Mouse (Mus musculus) stomach, embryonic 15.5 days (tissue): ENCODE measurements around the gene Cngb1. TPM values are rescaled to one million over a fixed set of nuclear protein-coding genes. Genes with fewer than 3 reads are reported as not detected.

ENCODE experiments used
- ATAC-seq: fragments of 200-750 bp; cut with Nextera tagmentation; 2 replicates; pipeline ENCODE4 v1.8.0; 2017; ENCODE audit warnings: low read depth, moderate number of reproducible peaks, moderate TSS enrichment; ENCODE audit not compliant: insufficient read depth, low FRiP score
- H3K27ac ChIP-seq: fragments of 300-500 bp; sonication (generic); 2 replicates; pipeline ENCODE4 v1.5.1; 2015; ENCODE audit warnings: mild to moderate bottlenecking, inconsistent platforms
- H3K27me3 ChIP-seq: fragments of 300-500 bp; sonication (generic); replicated peaks from 2 replicates; pipeline ENCODE4 v1.6.1; 2015; ENCODE audit warnings: inconsistent platforms
- H3K36me3 ChIP-seq: fragments of 300-500 bp; sonication (generic); 2 replicates; pipeline ENCODE4 v1.6.1; 2015; ENCODE audit warnings: inconsistent platforms
- H3K4me1 ChIP-seq: fragments of 300-500 bp; sonication (generic); 2 replicates; pipeline ENCODE4 v1.6.1; 2015; ENCODE audit warnings: inconsistent platforms
- H3K4me2 ChIP-seq: fragments of 300-500 bp; sonication (generic); 2 replicates; pipeline ENCODE4 v1.6.1; 2015; ENCODE audit warnings: mild to moderate bottlenecking, inconsistent platforms
- H3K4me3 ChIP-seq: fragments of 300-500 bp; sonication (generic); replicated peaks from 2 replicates; pipeline ENCODE4 v1.5.1; 2015; ENCODE audit warnings: inconsistent platforms
- H3K9ac ChIP-seq: fragments of 300-500 bp; sonication (generic); 2 replicates; pipeline ENCODE4 v1.6.1; 2015; ENCODE audit warnings: inconsistent platforms
- H3K9me3 ChIP-seq: fragments of 300-500 bp; sonication (generic); 2 replicates; pipeline ENCODE4 v1.6.1; 2016; ENCODE audit warnings: inconsistent platforms
- WGBS: fragments of 180-500 bp; shearing (Covaris S2); methylation state at CpG from one replicate; pipeline ENCODE4 v1.1.7; 2015; 5-methylcytosine and 5-hydroxymethylcytosine counted together
- polyA plus RNA-seq: library from polyadenylated mRNA; unstranded; fragments of >200 nt; fragmentation: Nextera tagmentation; extraction: Ambion mirVana; gene quantifications from 2 replicates; pipeline ENCODE4 v1.2.1, GENCODE M21; 2015

The Cngb1 gene
- polyA plus RNA-seq, result 0.59 and 1.1 TPM in 2 replicates

DNA sequence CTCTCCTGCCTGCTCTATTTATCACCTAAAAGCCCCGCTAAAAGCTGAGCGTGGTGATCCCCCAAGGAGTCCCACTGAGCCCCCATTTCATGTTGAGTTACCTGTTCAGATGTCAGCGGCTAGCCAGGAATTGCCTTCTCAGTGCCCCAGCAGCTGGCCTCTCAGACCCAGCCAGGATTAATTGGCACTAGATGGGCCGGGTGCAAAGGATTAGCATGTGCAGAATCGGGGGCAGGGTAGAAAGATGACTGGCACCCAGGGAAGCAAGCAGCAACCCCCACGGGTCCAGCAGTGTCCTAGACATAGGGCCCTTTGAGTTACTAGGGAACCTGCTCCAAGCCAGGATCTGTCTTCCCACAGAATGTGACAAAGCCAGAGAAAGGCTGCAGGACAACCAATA is at the start of gene Cngb1:
Gene Cngb1, minus strand, starts transcription at position 155 of the 400 bp plus-strand sequence.
- no peak within 1 kb of the TSS for H3K9ac ChIP-seq
- no peak within 1 kb of the TSS for H3K4me2 ChIP-seq
- H3K27ac ChIP-seq, result 0 out of 2 replicates have a peak within 1 kb of the TSS, but pooled peaks have one; percentile 11
- 40% methylated on average over 6 of the region's 6 CpGs for WGBS
- no peaks in the 10 kb centered on the region for H3K36me3 ChIP-seq
- ATAC-seq, result no peak
- no peak within 1 kb of the TSS for H3K4me3 ChIP-seq
- H3K4me1 ChIP-seq, result no peaks in the 10 kb centered on the region
- H3K9me3 ChIP-seq, result no peaks in the 10 kb centered on the region
- H3K27me3 ChIP-seq, result no peaks in the 10 kb centered on the region

GRCm38 (mm10) chr8:95354606-95355005 is 48.2 kb upstream of the Cngb1 start:
- no peak for ATAC-seq
- Histone ChIP-seq H3K27me3 (no peaks in the 10 kb centered on the region), H3K4me2 (peak overlapping the region; percentile 88), H3K4me1 (peaks cover 32% of the 10 kb centered on the region), H3K9ac (no peak overlapping the region), H3K9me3 (no peaks in the 10 kb centered on the region), H3K4me3 (no peak overlapping the region; the same call in 1 of the 2 replicates), H3K27ac (no peak overlapping the region), H3K36me3 (no peaks in the 10 kb centered on the region)
- 91% methylated on average over 2 of the region's 2 CpGs for WGBS

DNA sequence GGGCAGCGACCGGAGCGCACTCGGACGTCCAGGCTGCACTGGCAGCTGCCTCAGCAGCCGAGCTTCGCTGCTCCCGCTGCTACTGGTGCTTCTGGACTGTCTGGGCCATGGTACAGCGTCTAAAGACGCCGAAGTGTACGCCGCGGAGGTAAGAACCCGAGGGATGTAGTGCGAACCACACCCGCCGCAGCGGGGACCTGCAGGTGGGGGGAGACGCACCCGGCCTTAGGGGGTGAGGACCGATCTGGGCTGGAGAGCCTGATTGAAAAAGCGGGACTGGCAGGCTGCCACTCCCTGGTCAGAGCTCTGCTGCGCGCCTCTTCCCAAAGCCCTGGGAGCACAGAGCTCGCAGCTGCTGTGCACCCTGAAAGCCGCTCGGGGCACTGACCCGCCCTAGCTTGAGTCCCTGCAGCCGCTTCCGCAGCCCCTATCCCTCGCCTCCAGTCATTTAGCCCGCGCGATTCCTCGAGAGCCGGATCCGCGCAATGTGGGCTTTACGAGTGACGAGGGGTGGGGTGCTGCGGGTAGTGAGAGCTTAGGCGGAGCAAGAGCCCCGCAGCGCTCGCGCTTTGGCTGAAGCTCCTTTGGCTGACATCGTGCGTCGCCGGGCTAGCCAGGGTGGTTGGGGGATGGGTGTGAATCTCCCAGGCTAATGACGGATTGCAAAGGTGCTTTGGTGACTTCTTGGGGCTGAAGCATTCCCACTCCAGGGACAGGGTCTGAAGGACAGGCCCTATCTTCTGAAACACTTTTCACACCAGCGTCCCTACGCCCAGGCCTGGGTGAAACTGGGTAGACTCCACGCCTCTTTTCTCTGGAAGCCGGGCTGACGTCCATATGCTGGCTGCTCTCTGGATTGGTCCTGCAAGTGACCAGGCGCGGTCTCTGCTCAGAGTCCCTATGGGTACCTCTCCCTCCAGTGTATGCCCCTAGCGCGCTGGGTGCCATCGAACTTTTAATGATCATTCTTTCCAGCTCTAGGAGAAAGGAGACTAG is 46.8 kb upstream of the Cngb1 start:
- ATAC-seq, result peak; percentile 36
- no peaks in the 10 kb centered on the region for H3K9me3 ChIP-seq
- peak overlapping the region; percentile 77 for H3K4me3 ChIP-seq
- H3K27me3 ChIP-seq, result no peaks in the 10 kb centered on the region
- peaks cover 34% of the 10 kb centered on the region for H3K4me1 ChIP-seq
- H3K4me2 ChIP-seq, result peak overlapping the region; percentile 88
- H3K36me3 ChIP-seq, result no peaks in the 10 kb centered on the region
- H3K9ac ChIP-seq, result peak overlapping the region; percentile 81
- 4% methylated on average over 62 of the region's 62 CpGs for WGBS
- peak overlapping the region; percentile 86 for H3K27ac ChIP-seq

DNA sequence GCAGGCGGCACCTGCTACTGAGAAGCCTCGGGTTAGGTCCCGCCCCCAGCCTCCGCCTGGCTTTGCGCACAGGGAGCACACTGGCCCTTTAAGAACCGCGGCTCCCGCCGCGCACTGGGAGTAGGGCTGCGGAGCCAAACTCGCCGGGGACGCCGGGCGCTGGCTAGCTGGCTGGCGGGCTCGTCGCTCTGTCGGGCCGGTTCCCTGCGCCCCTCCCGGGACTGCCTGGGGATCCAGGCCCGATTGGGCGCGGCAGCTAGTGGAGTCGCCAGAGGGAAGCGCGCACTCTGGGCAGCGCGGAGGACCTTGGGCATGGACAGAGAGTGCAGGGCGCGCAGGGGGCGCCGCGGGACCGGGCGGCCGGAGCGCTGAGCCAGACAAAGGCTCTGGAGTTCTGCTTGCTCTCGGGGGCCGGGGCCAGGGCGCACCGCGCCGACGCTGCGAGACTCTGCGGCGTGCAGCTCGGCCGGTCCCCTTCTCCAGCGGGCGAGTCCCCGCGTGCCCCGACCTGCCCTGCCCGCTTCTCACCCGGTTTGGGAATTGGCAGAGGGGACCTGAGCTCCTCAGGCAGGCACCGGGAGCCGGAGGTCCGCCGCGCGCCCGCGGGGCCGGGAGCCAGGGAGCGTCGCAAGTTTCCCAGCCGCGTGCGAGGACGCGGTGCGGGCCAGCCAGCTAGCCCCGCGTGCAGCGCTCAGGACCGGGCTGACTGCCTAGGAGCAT is 45.9 kb upstream of the Cngb1 start, which contains the start of gene Mmp15:
Gene Mmp15, plus strand, starts transcription at position 118 of the 720 bp plus-strand sequence.
- H3K4me1 ChIP-seq, result peaks cover 34% of the 10 kb centered on the region

GRCm38 (mm10) chr8:95351461-95351860 is 45.1 kb upstream of the Cngb1 start:
- H3K4me3 ChIP-seq, result peak overlapping the region; percentile 77
- WGBS, result 3% methylated on average over 15 of the region's 15 CpGs
- H3K4me1 ChIP-seq, result peaks cover 38% of the 10 kb centered on the region
- no peaks in the 10 kb centered on the region for H3K36me3 ChIP-seq
- no peaks in the 10 kb centered on the region for H3K27me3 ChIP-seq
- peak overlapping the region; percentile 86 for H3K27ac ChIP-seq
- no peaks in the 10 kb centered on the region for H3K9me3 ChIP-seq
- H3K9ac ChIP-seq, result no peak overlapping the region
- peak overlapping the region; percentile 88 for H3K4me2 ChIP-seq
- ATAC-seq, result peak; percentile 32; the same call in 1 of the 2 replicates

More for the DNA sequence above, 45.9 kb upstream of the Cngb1 start, which contains the start of gene Mmp15:
- Histone ChIP-seq H3K36me3 (no peaks in the 10 kb centered on the region), H3K9me3 (no peaks in the 10 kb centered on the region), H3K4me3 (peak within 1 kb of the TSS; percentile 77), H3K9ac (peak within 1 kb of the TSS; percentile 81), H3K4me2 (peak within 1 kb of the TSS; percentile 88), H3K27ac (peak within 1 kb of the TSS; percentile 86), H3K27me3 (no peaks in the 10 kb centered on the region)
- ATAC-seq, result peak; percentile 80
- WGBS, result under 1% methylated on average over 80 of the region's 80 CpGs

DNA sequence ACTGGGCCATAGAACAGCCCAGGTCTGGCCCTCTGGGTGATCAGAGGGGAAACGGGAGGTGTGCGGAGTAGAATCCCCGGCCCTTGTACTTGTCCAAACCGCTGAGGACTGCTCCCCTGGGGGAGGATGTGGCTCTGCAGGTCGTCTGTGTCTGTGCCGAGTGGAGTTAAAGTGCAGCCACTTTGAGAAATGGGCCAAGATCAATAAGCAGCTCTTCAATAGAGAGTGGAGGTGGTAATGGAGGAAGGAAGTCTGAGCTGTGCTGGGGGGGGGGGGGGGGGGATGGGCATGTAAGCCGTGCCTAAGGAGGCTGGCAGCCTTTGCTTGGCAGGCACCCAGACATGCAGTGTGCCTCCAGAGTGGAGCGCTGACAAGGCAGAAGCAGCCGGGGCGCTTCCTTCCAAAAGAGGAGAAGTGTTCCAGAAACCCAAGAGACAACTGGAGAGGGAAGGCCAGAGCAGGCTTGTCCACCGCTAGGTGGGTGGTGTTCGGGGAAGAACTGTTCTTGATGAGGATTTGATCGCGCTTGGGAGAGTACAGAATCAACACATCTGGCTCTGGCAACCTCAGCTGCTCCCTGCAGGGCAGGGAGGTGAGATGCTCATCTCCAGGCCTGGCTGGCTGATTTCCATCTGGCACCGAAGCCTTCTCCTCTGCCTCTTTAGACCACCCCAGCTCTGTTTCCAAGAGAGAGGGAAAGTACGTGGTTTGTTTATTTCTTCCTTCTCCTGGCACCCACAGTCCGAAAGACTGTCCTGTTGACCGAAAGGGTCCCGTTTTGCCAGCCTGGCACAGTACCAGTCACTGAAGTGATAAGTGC is 42.6 kb upstream of the Cngb1 start:
- peaks cover 3% of the 10 kb centered on the region for H3K36me3 ChIP-seq
- H3K4me3 ChIP-seq, result no peak overlapping the region
- no peak overlapping the region for H3K4me2 ChIP-seq
- peak overlapping the region; percentile 69 for H3K27ac ChIP-seq
- H3K9ac ChIP-seq, result no peak overlapping the region
- H3K27me3 ChIP-seq, result no peaks in the 10 kb centered on the region
- ATAC-seq, result no peak
- H3K4me1 ChIP-seq, result peaks cover 38% of the 10 kb centered on the region; the same call in 1 of the 2 replicates
- no peaks in the 10 kb centered on the region for H3K9me3 ChIP-seq
- 46% methylated on average over 19 of the region's 19 CpGs for WGBS

DNA sequence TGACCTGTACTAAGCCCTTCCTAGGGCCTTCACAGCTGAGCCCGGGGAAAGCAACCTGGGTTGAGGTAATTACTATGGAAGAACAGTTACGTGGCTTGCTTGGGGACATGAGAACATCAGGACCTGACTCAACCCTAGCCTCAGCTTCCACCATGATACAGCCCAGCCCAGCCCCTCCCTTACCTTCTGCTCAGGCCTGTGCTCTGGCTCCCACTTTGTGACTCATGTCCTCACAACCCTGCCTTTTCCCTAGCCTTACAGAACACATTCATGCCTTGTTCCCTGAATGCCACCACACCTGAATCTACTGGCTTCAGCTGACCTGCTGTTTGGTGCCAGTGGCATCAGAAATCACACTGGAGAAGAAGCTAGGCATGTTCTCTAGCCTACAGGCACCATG is 42.0 kb upstream of the Cngb1 start:
- 86% methylated on average over 2 of the region's 2 CpGs for WGBS
- Histone ChIP-seq H3K27ac (peak overlapping the region; percentile 69), H3K9ac (no peak overlapping the region), H3K4me3 (no peak overlapping the region), H3K36me3 (peaks cover 5% of the 10 kb centered on the region), H3K27me3 (no peaks in the 10 kb centered on the region), H3K9me3 (no peaks in the 10 kb centered on the region), H3K4me2 (no peak overlapping the region), H3K4me1 (peaks cover 32% of the 10 kb centered on the region; the same call in 1 of the 2 replicates)
- no peak for ATAC-seq

GRCm38 (mm10) chr8:95346643-95347545 is 40.5 kb upstream of the Cngb1 start:
- Histone ChIP-seq H3K27me3 (no peaks in the 10 kb centered on the region), H3K9ac (no peak overlapping the region), H3K4me3 (no peak overlapping the region), H3K36me3 (peaks cover 5% of the 10 kb centered on the region), H3K9me3 (no peaks in the 10 kb centered on the region), H3K4me1 (peaks cover 26% of the 10 kb centered on the region; the same call in 1 of the 2 replicates), H3K27ac (no peak overlapping the region), H3K4me2 (no peak overlapping the region)
- ATAC-seq, result no peak
- 26% methylated on average over 8 of the region's 8 CpGs for WGBS

DNA sequence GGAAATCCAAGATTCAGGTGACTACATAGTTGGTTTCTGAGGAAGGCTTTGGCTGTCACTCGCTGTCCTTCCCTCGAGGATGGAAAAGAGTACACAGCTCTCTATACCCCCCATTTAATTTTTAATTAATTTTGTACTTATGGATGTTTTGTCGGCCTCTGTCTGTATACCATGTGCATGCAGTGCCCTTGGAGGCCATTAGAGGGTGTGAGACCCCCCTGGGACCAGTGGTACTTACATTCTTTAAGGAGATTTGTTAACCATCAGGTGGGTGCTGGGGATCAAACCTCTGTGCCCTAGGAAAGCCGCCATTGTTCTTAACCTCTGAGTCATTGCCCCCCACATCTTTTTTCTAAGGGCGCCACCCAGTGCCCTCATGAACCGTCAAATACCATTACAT is 38.3 kb upstream of the Cngb1 start:
- ATAC-seq, result no peak
- H3K36me3 ChIP-seq, result peaks cover 5% of the 10 kb centered on the region
- H3K9ac ChIP-seq, result no peak overlapping the region
- H3K4me1 ChIP-seq, result peaks cover 16% of the 10 kb centered on the region; the same call in 1 of the 2 replicates
- no peak overlapping the region for H3K4me3 ChIP-seq
- H3K27ac ChIP-seq, result no peak overlapping the region
- no peak overlapping the region for H3K4me2 ChIP-seq
- H3K9me3 ChIP-seq, result no peaks in the 10 kb centered on the region
- 80% methylated on average over 6 of the region's 6 CpGs for WGBS
- H3K27me3 ChIP-seq, result no peaks in the 10 kb centered on the region

GRCm38 (mm10) chr8:95341721-95342120 is 35.3 kb upstream of the Cngb1 start:
- WGBS, result 68% methylated on average over 5 of the region's 5 CpGs
- no peak overlapping the region for H3K9ac ChIP-seq

More at GRCm38 (mm10) chr8:95341721-95342120, 35.3 kb upstream of the Cngb1 start:
- ATAC-seq, result no peak
- Histone ChIP-seq H3K36me3 (peaks cover 9% of the 10 kb centered on the region), H3K9me3 (no peaks in the 10 kb centered on the region), H3K4me3 (no peak overlapping the region), H3K4me2 (no peak overlapping the region), H3K4me1 (peaks cover under 1% of the 10 kb centered on the region; the same call in 1 of the 2 replicates), H3K27me3 (no peaks in the 10 kb centered on the region), H3K27ac (no peak overlapping the region)
